Mouse (Mus musculus) MEL (cell line): ENCODE measurements around the gene Tle3.

Experiments used
- SMC3 ChIP-seq: IDR thresholded peaks from 2 replicates; pipeline ENCODE4 v1.6.1; 2011; ENCODE audit warnings: low read depth, low read length, improper control_type of control experiment
- TBP ChIP-seq: IDR thresholded peaks from 2 replicates; pipeline ENCODE4 v1.8.0; 2011; ENCODE audit warnings: low read depth, low read length, improper control_type of control experiment

GRCm38 (mm10) chr9:61376650-61377049 is 4.5 kb downstream of the Tle3 start:
- TF ChIP-seq SMC3: no peak
- TF ChIP-seq TBP: no peak
